In genomic region chr7:120068114-120068513, GRCm38 (mm10) we compare ENCODE assay signal across 27 mouse cellular contexts. TPM values are rescaled to one million over a fixed set of nuclear protein-coding genes. Genes with fewer than 3 reads are reported as not detected.
"Had no signal": no experiment of that assay in that cellular context is flagged by ENCODE, and none has a peak within 500 bp of the region (broad histone marks: within the 10 kb centered on the region; RNA-seq: fewer than 3 reads in every experiment).

No protein-coding gene starts in this region.

- H3K9me3 ChIP-seq: heart, embryonic 10.5 days; heart, embryonic 12.5 days; hindbrain, embryonic 13.5 days; intestine, embryonic 15.5 days; kidney, embryonic 15.5 days; limb, embryonic 13.5 days; limb, embryonic 15.5 days had no signal

- H3K27me3 ChIP-seq: heart, embryonic 12.5 days; hindbrain, embryonic 13.5 days; intestine, embryonic 15.5 days; kidney, embryonic 15.5 days; limb, embryonic 13.5 days; limb, embryonic 15.5 days had no signal

- H3K4me3 ChIP-seq: gastrocnemius, adult 2 months; heart, embryonic 10.5 days; heart, embryonic 12.5 days; hindbrain, embryonic 13.5 days; intestine, embryonic 15.5 days; kidney, embryonic 15.5 days; limb, embryonic 13.5 days; limb, embryonic 15.5 days had no signal

- H3K4me1 ChIP-seq: heart, embryonic 10.5 days; intestine, embryonic 15.5 days; kidney, embryonic 15.5 days; limb, embryonic 13.5 days; limb, embryonic 15.5 days had no signal

- H3K36me3 ChIP-seq: heart, embryonic 10.5 days; heart, embryonic 12.5 days; hindbrain, embryonic 13.5 days; intestine, embryonic 15.5 days; kidney, embryonic 15.5 days; limb, embryonic 13.5 days; limb, embryonic 15.5 days had no signal

- H3K27ac ChIP-seq: gastrocnemius, adult 2 months; heart, embryonic 10.5 days; hindbrain, embryonic 13.5 days; intestine, embryonic 15.5 days; kidney, embryonic 15.5 days; kidney, postnatal 0 days; limb, embryonic 13.5 days; limb, embryonic 15.5 days had no signal

- ATAC-seq: forebrain, embryonic 16.5 days; inflammation-experienced regulatory T-cells, adult 6 months; intestine, embryonic 15.5 days had no signal

- H3K4me2 ChIP-seq: heart, embryonic 12.5 days; hindbrain, embryonic 13.5 days; intestine, embryonic 15.5 days; kidney, embryonic 15.5 days; limb, embryonic 13.5 days; limb, embryonic 15.5 days had no signal

- H3K9ac ChIP-seq: heart, embryonic 12.5 days; hindbrain, embryonic 13.5 days; intestine, embryonic 15.5 days; kidney, embryonic 15.5 days; limb, embryonic 13.5 days; limb, embryonic 15.5 days had no signal

- DNase-seq: gastrocnemius, adult 2 months; gastrocnemius, postnatal 10 days; gastrocnemius, postnatal 25 days; heart, adult 18-20 months; heart, postnatal 10 days; heart, postnatal 4 days; kidney, adult 11 months; kidney, adult 2 months; kidney, adult 9 months; kidney, postnatal 14 days; kidney, postnatal 36 days; layer of hippocampus, adult 9-11 months; layer of hippocampus, postnatal 36 days; left cerebral cortex, postnatal 4 days had no signal

RNA-seq across cellular contexts. Expression of gene Dnah3, which starts 27.0 kb away (rescaled TPM):
- polyA plus RNA-seq: forebrain, embryonic 16.5 days; heart, embryonic 10.5 days; heart, embryonic 12.5 days; heart, embryonic 14.5 days; intestine, embryonic 15.5 days; kidney, embryonic 15.5 days; limb, embryonic 11.5 days; limb, embryonic 13.5 days; limb, embryonic 15.5 days; liver, adult 2 months had no signal
